Mouse (Mus musculus) adrenal gland, postnatal 14 days (tissue): Measurements from ENCODE around the gene 1110057P08Rik. TPM values are rescaled to one million over a fixed set of nuclear protein-coding genes. Genes with fewer than 3 reads are reported as not detected.
"Not testable (repeated sequence)": the region's sequence is repeated elsewhere in the genome, so short reads cannot be mapped to it uniquely, and the experiment has no call there.

Experiments
- DNase-seq: peaks from one replicate; pipeline ENCODE4 v3.0.0; 2021; ENCODE audit warnings: mixed read lengths
- long read RNA-seq, 2 experiments: library from polyadenylated mRNA; stranded (forward); transcript quantifications; one replicate each; pipeline ENCODE4 v2.0.0; 2021
- total RNA-seq: library from RNA; stranded (reverse); gene quantifications from 2 replicates; pipeline ENCODE4 v1.2.3, GENCODE M21; 2021

The 1110057P08Rik gene
- not detected in 2 replicates for total RNA-seq
- long read RNA-seq, experiment 1: 0 reads
- long read RNA-seq, experiment 2: 0 reads

DNA sequence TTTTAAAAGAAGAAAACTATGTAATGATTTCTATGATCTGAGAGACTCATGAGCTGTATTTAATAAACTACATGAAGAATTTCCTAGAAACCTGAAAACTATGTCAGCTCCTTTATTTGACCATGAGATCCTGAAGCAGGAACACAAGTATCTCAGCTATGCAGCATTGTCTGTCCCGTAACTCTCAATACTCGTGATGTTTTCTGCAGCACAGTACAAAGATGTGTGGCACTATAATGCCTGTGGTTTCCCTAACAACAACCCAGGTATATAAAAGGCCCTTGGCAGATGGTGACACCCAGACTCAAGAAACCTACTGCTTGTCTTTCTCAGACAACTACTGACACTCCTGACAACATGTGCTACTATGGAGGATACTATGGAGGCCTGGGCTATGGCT lies at the start of gene 1110057P08Rik:
Gene 1110057P08Rik, plus strand, starts transcription at position 301 of the 400 bp plus-strand sequence.
- DNase-seq: no peak

DNA sequence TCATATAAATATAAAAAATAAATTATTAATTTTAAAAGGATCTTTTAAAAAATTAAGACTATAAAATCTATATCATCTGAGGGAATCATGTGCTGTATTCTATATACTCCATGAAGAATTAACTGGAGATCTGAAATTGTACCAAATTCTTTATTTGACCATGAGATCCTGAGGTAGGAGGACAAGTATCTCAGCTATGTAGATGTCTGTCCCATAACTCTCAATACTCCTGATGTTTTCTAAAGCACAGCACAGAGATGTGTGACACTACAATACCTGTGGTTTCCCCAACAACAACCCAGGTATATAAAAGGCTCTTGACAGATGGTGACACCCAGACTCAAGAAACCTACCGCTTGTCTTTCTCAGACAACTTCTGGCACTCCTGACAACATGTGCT lies 34.0 kb upstream of the 1110057P08Rik start, which contains the start of gene Gm6358:
Gene Gm6358, plus strand, starts transcription at position 301 of the 400 bp plus-strand sequence.
- no peak for DNase-seq

DNA sequence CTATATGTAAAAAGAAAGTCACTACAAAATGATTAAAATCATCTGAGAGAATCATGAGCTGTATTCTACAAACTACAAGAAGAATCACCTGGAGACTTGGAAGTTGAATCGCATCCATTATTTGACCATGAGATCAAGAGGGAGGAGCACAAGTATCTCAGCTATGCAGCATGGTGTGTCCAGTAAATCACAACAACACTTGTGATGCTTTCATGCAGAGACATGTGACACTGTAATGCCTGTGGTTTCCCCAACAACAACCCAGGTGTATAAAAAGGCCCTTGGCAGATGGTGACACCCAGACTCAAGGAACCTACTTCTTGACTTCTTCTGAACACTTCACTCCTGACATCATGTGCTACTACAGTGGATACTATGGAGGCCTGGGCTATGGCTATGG lies 23.7 kb upstream of the 1110057P08Rik start, which contains the start of gene Gm10061:
Gene Gm10061, plus strand, starts transcription at position 301 of the 400 bp plus-strand sequence.
- no peak for DNase-seq

DNA sequence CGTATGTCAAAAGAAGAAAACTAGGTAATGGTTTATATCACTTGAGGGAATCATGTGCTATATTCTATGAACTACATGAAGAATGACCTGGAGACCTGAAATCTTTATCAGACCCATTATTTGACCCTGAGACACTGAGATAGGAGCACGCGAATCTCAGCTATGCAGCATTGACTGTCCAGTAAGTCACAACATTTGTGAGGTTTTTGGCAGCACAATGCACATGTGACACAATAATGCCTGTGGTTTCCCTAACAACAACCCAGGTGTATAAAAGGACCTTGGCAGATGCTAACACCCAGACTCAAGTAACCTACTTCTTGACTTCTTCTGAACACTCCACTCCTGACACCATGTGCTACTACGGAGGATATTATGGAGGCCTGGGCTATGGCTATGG lies 16.9 kb upstream of the 1110057P08Rik start, which contains the start of gene Gm9789:
Gene Gm9789, plus strand, starts transcription at position 301 of the 400 bp plus-strand sequence.
- no peak for DNase-seq

DNA sequence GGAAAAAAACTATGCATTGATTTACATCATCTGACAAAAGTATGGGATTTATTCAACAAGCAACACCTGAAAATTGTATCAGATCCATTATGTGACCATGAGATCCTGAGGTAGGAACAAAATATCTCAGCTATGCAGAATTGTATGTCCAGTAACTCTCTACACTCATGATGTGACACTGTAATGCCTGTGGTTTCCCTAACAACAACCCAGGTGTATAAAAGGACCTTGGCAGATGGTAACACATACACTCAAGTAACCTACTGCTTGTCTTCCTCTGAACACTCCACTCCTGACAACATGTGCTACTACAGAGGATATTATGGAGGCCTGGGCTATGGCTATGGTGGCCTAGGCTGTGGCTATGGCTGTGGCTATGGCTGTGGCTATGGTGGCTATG lies 5.3 kb upstream of the 1110057P08Rik start, which contains the start of gene Gm7735:
Gene Gm7735, plus strand, starts transcription at position 301 of the 400 bp plus-strand sequence.
- DNase-seq: not testable (repeated sequence)

DNA sequence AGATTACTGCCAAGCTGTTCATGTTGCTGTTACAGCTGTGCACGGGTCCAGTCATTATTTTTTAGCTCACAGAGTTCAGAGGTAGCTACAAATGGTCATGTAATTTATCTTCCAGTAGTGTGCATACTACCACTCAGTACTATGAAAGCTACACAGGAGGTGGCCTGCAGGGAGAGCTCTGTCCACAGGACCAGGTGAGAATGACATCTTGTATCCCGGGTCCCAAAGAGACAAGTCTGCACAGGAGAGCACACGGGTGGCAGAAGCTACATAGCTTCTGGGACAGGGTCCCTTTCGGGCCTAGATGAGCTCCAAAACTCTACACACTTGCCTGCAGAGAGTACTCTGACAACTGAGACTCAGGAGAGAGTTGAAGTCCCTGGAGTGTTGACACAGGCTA lies 14.1 kb downstream of the 1110057P08Rik start:
- DNase-seq: no peak

DNA sequence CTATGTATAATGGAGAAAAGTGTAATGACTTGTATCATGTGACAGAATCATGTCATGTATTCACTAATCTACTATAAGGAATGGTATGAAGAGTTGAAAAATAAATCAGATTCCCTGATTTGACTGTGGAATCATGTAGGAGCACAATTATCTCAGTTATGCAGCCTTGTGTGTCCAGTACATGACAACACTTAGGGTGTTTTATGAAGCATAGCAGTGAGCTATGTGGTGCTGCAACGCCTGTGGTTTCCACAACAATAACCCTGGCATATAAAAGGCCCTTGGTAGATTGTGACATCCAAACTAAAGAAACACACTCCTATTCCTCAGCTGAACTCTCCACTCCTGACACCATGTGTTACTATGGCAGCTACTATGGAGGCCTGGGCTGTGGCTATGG lies 31.0 kb downstream of the 1110057P08Rik start, which contains the start of gene Krtap20-2:
Gene Krtap20-2, plus strand, starts transcription at position 301 of the 400 bp plus-strand sequence.
- DNase-seq: no peak

Other genes with a start within 250 kb of the 1110057P08Rik start
- gene Krtap19-9b, start 242.5 kb upstream of the 1110057P08Rik start, total RNA-seq: not detected in 2 replicates
- not detected in 2 replicates for gene Krtap16-3, start 211.9 kb upstream of the 1110057P08Rik start, total RNA-seq
- gene Krtap22-2, start 164.0 kb upstream of the 1110057P08Rik start, total RNA-seq: not detected in 2 replicates
- gene Gm10229, start 159.5 kb upstream of the 1110057P08Rik start, total RNA-seq: not detected in 2 replicates
- not detected in 2 replicates for gene Krtap6-1, start 143.0 kb upstream of the 1110057P08Rik start, total RNA-seq
- gene Gm10228, start 133.3 kb upstream of the 1110057P08Rik start, total RNA-seq: not detected in 2 replicates
- gene Krtap6-5, start 126.9 kb upstream of the 1110057P08Rik start, total RNA-seq: not detected in 2 replicates
- not detected in 2 replicates for gene 1110025L11Rik, start 110.7 kb upstream of the 1110057P08Rik start, total RNA-seq
- gene Krtap6-3, start 90.7 kb upstream of the 1110057P08Rik start, total RNA-seq: not detected in 2 replicates
- not detected in 2 replicates for gene Gm6358, start 33.9 kb upstream of the 1110057P08Rik start, total RNA-seq
- not detected in 2 replicates for gene Gm10061, start 23.6 kb upstream of the 1110057P08Rik start, total RNA-seq
- gene Gm9789, start 16.8 kb upstream of the 1110057P08Rik start, total RNA-seq: not detected in 2 replicates
- not detected in 2 replicates for gene Gm7735, start 5.2 kb upstream of the 1110057P08Rik start, total RNA-seq
- not detected in 2 replicates for gene Krtap20-2, start 31.1 kb downstream of the 1110057P08Rik start, total RNA-seq
- gene Krtap21-1, start 229.1 kb downstream of the 1110057P08Rik start, total RNA-seq: not detected in 2 replicates
- not detected in 2 replicates for gene Krtap6-2, start 245.4 kb downstream of the 1110057P08Rik start, total RNA-seq